Mouse (Mus musculus) midbrain, postnatal 0 days (tissue): ENCODE results near the gene Aspdh. TPM values are rescaled to one million over a fixed set of nuclear protein-coding genes. Genes with fewer than 3 reads are reported as not detected.
A peak's percentile ranks its signal among the peaks of the same experiment; 100 is the strongest.

Experiments used
- ATAC-seq: fragments of 200-750 bp; cut with Nextera tagmentation; 2 replicates; pipeline ENCODE4 v1.8.0; 2017; ENCODE audit warnings: moderate number of reproducible peaks, mild to moderate bottlenecking, moderate TSS enrichment, moderate library complexity; ENCODE audit not compliant: low FRiP score
- DNase-seq: peaks from one replicate; pipeline ENCODE4 v3.0.0-alpha.2; 2015; ENCODE audit warnings: low spot score
- H3K27ac ChIP-seq: fragments of 300-500 bp; sonication (generic); 2 replicates; pipeline ENCODE4 v1.5.1; 2014; ENCODE audit warnings: low read depth, mild to moderate bottlenecking, low read length, mixed read lengths
- H3K27me3 ChIP-seq: fragments of 300-500 bp; sonication (generic); 2 replicates; pipeline ENCODE4 v1.6.1; 2014; ENCODE audit warnings: low read length, control low read depth, mixed read lengths; ENCODE audit not compliant: insufficient read depth
- H3K36me3 ChIP-seq: fragments of 300-500 bp; sonication (generic); 2 replicates; pipeline ENCODE4 v1.6.1; 2014; ENCODE audit warnings: low read length, control low read depth, mixed read lengths; ENCODE audit not compliant: insufficient read depth
- H3K4me1 ChIP-seq: fragments of 300-500 bp; sonication (generic); 2 replicates; pipeline ENCODE4 v1.6.1; 2014; ENCODE audit warnings: mild to moderate bottlenecking, control low read depth, antibody characterized with exemption, low read length, mixed read lengths; ENCODE audit not compliant: insufficient read depth
- H3K4me2 ChIP-seq: fragments of 300-500 bp; sonication (generic); 2 replicates; pipeline ENCODE4 v1.6.1; 2014; ENCODE audit warnings: low read depth, mild to moderate bottlenecking, low read length, mixed read lengths; ENCODE audit not compliant: poor library complexity, severe bottlenecking
- H3K4me3 ChIP-seq: fragments of 300-500 bp; sonication (generic); 2 replicates; pipeline ENCODE4 v1.5.1; 2014; ENCODE audit warnings: low read depth, mild to moderate bottlenecking, low read length, moderate library complexity
- H3K9ac ChIP-seq: fragments of 300-500 bp; sonication (generic); replicated peaks from 2 replicates; pipeline ENCODE4 v1.6.1; 2014; ENCODE audit warnings: mild to moderate bottlenecking, low read length, moderate library complexity, mixed read lengths; ENCODE audit not compliant: poor library complexity, severe bottlenecking
- H3K9me3 ChIP-seq: fragments of 300-500 bp; sonication (generic); 2 replicates; pipeline ENCODE4 v1.6.1; 2016; ENCODE audit warnings: low read length, control low read depth
- CTCF ChIP-seq: IDR thresholded peaks from 2 replicates; pipeline ENCODE4 v1.5.1; 2016; ENCODE audit warnings: antibody characterized with exemption, mild to moderate bottlenecking
- WGBS: fragments of 180-500 bp; shearing (Covaris S2); extraction: QIAGEN DNeasy Blood & Tissue Kit; methylation state at CpG from one replicate; pipeline ENCODE4 v1.1.7; 2014; 5-methylcytosine and 5-hydroxymethylcytosine counted together
- polyA plus RNA-seq: library from polyadenylated mRNA; unstranded; fragments of >200 nt; fragmentation: Nextera tagmentation; extraction: Ambion mirVana; gene quantifications from 2 replicates; pipeline ENCODE4 v1.2.1, GENCODE M21; 2015
- total RNA-seq: library from RNA; depleted of rRNA; stranded (reverse); fragments of >200 nt; gene quantifications from 2 replicates; pipeline ENCODE4 v1.2.3, GENCODE M21; 2014

Aspdh gene
- total and polyA plus RNA-seq, 2 experiments from 2014 or later: 3.7 to 11.8 TPM

- Histone ChIP-seq H3K27me3 (no peaks in the 10 kb centered on the region), H3K36me3 (peaks cover 5% of the 10 kb centered on the region; the same call in 1 of the 2 replicates), H3K4me1 (peaks cover 4% of the 10 kb centered on the region), H3K9me3 (no peaks in the 10 kb centered on the region), H3K27ac (no peak overlapping the region), H3K9ac (0 out of 2 replicates have a peak overlapping the region, but pooled peaks have one; percentile 29), H3K4me2 (no peak overlapping the region), H3K4me3 (no peak overlapping the region)
- DNase-seq (no peak), ATAC-seq (no peak)
- 56% methylated on average over 8 of the region's 8 CpGs for WGBS
- no peak for TF ChIP-seq CTCF
Observed at GRCm38 (mm10) chr7:44437933-44438332, 27.3 kb upstream of the Aspdh start.

DNA sequence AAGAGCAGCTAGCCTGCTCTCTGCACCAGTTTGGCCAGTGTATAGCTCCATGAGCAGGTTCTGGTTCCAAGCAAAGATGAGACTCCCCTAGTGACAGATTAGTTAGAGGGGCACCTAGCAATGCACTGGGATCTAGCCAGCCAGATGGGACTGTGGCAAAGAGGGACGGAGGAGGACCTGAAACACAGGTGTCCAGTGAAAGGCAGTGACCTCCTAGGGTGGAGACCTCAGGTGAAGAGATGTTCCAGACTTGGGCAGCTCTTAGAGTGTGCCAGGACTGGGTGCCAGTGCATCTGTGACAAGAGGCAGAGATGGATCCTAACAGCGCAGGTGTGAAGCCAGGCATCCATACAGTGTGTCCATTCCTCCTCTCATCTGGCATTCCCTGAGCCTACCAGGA is 25.5 kb upstream of the Aspdh start:
- Histone ChIP-seq H3K9ac (no peak overlapping the region), H3K36me3 (0 out of 2 replicates have a peak, but pooled peaks cover 5% of the 10 kb centered on the region), H3K4me3 (no peak overlapping the region), H3K4me1 (peaks cover 7% of the 10 kb centered on the region), H3K27me3 (no peaks in the 10 kb centered on the region), H3K4me2 (no peak overlapping the region), H3K9me3 (no peaks in the 10 kb centered on the region), H3K27ac (no peak overlapping the region)
- 77% methylated on average over 2 of the region's 2 CpGs for WGBS
- ATAC-seq (no peak), DNase-seq (no peak)
- no peak for TF ChIP-seq CTCF

- Histone ChIP-seq H3K4me2 (no peak overlapping the region), H3K27me3 (no peaks in the 10 kb centered on the region)
- WGBS: 92% methylated on average over 1 of the region's 1 CpGs
Observed at GRCm38 (mm10) chr7:44440479-44440878, 24.7 kb upstream of the Aspdh start.

GRCm38 (mm10) chr7:44441180-44441579 is 24.0 kb upstream of the Aspdh start:
- peak; percentile 26; the same call in 1 of the 2 replicates for TF ChIP-seq CTCF
- peak; percentile 6 for ATAC-seq
- Histone ChIP-seq H3K4me3 (peak overlapping the region; percentile 77), H3K27ac (peak overlapping the region; percentile 99), H3K36me3 (peaks cover 11% of the 10 kb centered on the region; the same call in 1 of the 2 replicates), H3K9ac (peak overlapping the region; percentile 100), H3K4me1 (peaks cover 12% of the 10 kb centered on the region), H3K9me3 (no peaks in the 10 kb centered on the region), H3K27me3 (no peaks in the 10 kb centered on the region), H3K4me2 (peak overlapping the region; percentile 86)
- no peak for DNase-seq
- WGBS: 0% methylated on average over 1 of the region's 1 CpGs

More at GRCm38 (mm10) chr7:44440479-44440878, 24.7 kb upstream of the Aspdh start:
- no peak overlapping the region for H3K4me3 ChIP-seq
- peak overlapping the region; percentile 99 for H3K27ac ChIP-seq
- peaks cover 7% of the 10 kb centered on the region; the same call in 1 of the 2 replicates for H3K36me3 ChIP-seq
- DNase-seq (no peak), ATAC-seq (no peak)
- H3K9ac ChIP-seq: no peak overlapping the region
- TF ChIP-seq CTCF: no peak
- peaks cover 10% of the 10 kb centered on the region for H3K4me1 ChIP-seq
- no peaks in the 10 kb centered on the region for H3K9me3 ChIP-seq

GRCm38 (mm10) chr7:44441648-44442109 is 23.5 kb upstream of the Aspdh start:
- 0% methylated on average over 14 of the region's 14 CpGs for WGBS
- Histone ChIP-seq H3K4me1 (peaks cover 17% of the 10 kb centered on the region), H3K9me3 (no peaks in the 10 kb centered on the region), H3K4me3 (peak overlapping the region; percentile 77), H3K27me3 (no peaks in the 10 kb centered on the region), H3K9ac (peak overlapping the region; percentile 100), H3K4me2 (peak overlapping the region; percentile 86), H3K27ac (peak overlapping the region; percentile 99), H3K36me3 (peaks cover 11% of the 10 kb centered on the region; the same call in 1 of the 2 replicates)
- ATAC-seq: peak; percentile 76
- no peak for TF ChIP-seq CTCF
- DNase-seq: peak; percentile 91

- Histone ChIP-seq H3K27ac (peak overlapping the region; percentile 99), H3K27me3 (no peaks in the 10 kb centered on the region), H3K4me2 (peak overlapping the region; percentile 86), H3K4me3 (peak overlapping the region; percentile 77), H3K4me1 (peaks cover 22% of the 10 kb centered on the region), H3K9me3 (no peaks in the 10 kb centered on the region), H3K9ac (peak overlapping the region; percentile 100), H3K36me3 (peaks cover 14% of the 10 kb centered on the region)
- no peak for TF ChIP-seq CTCF
- ATAC-seq: peak; percentile 34
- 0% methylated on average over 9 of the region's 14 CpGs for WGBS
- DNase-seq: peak; percentile 78
Observed at GRCm38 (mm10) chr7:44442407-44442821, 22.8 kb upstream of the Aspdh start.
